Mouse (Mus musculus): ENCODE measurements around the gene Mical3.

Mical3 gene

GRCm38 (mm10) chr6:121055496-121055895, 75.3 kb downstream of the Mical3 start:
- in situ Hi-C loops (cut with MboI, MseI), result loop anchor here in 1 of 2 experiments (25.0 kb wide), 1 partner anchor 693 kb away; the partner anchor contains the start of genes Ccdc77 and Kdm5a

- in situ Hi-C loops (cut with MboI, MseI), result loop anchor here in 1 of 2 experiments (25.0 kb wide), 1 partner anchor 693 kb away; the partner anchor contains the start of genes Ccdc77 and Kdm5a
Observed at GRCm38 (mm10) chr6:121054908-121055307, 75.9 kb downstream of the Mical3 start.

- in situ Hi-C loops (cut with MboI, MseI), result loop anchor here in 1 of 2 experiments (25.0 kb wide), 1 partner anchor 692 kb away; the partner anchor contains the start of genes Ccdc77 and Kdm5a
Observed at GRCm38 (mm10) chr6:121054340-121054739, 76.5 kb downstream of the Mical3 start.

- in situ Hi-C loops (cut with MboI, MseI), result loop anchor here in 1 of 2 experiments (25.0 kb wide), 1 partner anchor 691 kb away; the partner anchor contains the start of genes Ccdc77 and Kdm5a
Observed at GRCm38 (mm10) chr6:121053585-121054112, 77.2 kb downstream of the Mical3 start.

- in situ Hi-C loops (cut with MboI, MseI), result loop anchor here in 1 of 2 experiments (25.0 kb wide), 1 partner anchor 690 kb away; the partner anchor contains the start of genes Ccdc77 and Kdm5a
Observed at GRCm38 (mm10) chr6:121051972-121052629, 78.7 kb downstream of the Mical3 start.

- in situ Hi-C loops (cut with MboI, MseI), result loop anchor here in 1 of 2 experiments (25.0 kb wide), 1 partner anchor 689 kb away; the partner anchor contains the start of genes Ccdc77 and Kdm5a
Observed at GRCm38 (mm10) chr6:121051411-121051810, 79.4 kb downstream of the Mical3 start.

- in situ Hi-C loops (cut with MboI, MseI), result no loop called here
Observed at GRCm38 (mm10) chr6:121048696-121049095, 82.1 kb downstream of the Mical3 start.

- in situ Hi-C loops (cut with MboI, MseI), result no loop called here
Observed at GRCm38 (mm10) chr6:121045345-121046080, 85.3 kb downstream of the Mical3 start.

GRCm38 (mm10) chr6:121043434-121044189, 87.2 kb downstream of the Mical3 start:
- in situ Hi-C loops (cut with MboI, MseI), result loop anchor here in 1 of 2 experiments (5.0 kb wide), 1 partner anchor 811 kb away; no protein-coding TSS in a partner anchor

- in situ Hi-C loops (cut with MboI, MseI), result loop anchor here (5.0 to 10.0 kb wide), 2 partner anchors 275 to 807 kb away; no protein-coding TSS in a partner anchor
Observed at GRCm38 (mm10) chr6:121039719-121040118, 91.1 kb downstream of the Mical3 start.

- in situ Hi-C loops (cut with MboI, MseI), result loop anchor here in 1 of 2 experiments (10.0 kb wide), 1 partner anchor 274 kb away; no protein-coding TSS in a partner anchor
Observed at GRCm38 (mm10) chr6:121039286-121039685, 91.5 kb downstream of the Mical3 start.

- in situ Hi-C loops (cut with MboI, MseI), result loop anchor here in 1 of 2 experiments (10.0 kb wide), 1 partner anchor 272 kb away; no protein-coding TSS in a partner anchor
Observed at GRCm38 (mm10) chr6:121037086-121037485, 93.7 kb downstream of the Mical3 start.

- in situ Hi-C loops (cut with MboI, MseI), result loop anchor here in 1 of 2 experiments (10.0 kb wide), 1 partner anchor 271 kb away; no protein-coding TSS in a partner anchor
Observed at GRCm38 (mm10) chr6:121035929-121036328, 94.9 kb downstream of the Mical3 start.

- in situ Hi-C loops (cut with MboI, MseI), result loop anchor here in 1 of 2 experiments (10.0 kb wide), 1 partner anchor 270 kb away; no protein-coding TSS in a partner anchor
Observed at GRCm38 (mm10) chr6:121035268-121035667, 95.5 kb downstream of the Mical3 start.

GRCm38 (mm10) chr6:121033250-121033649, 97.5 kb downstream of the Mical3 start:
- in situ Hi-C loops (cut with MboI, MseI), result loop anchor here in 1 of 2 experiments (10.0 kb wide), 1 partner anchor 268 kb away; no protein-coding TSS in a partner anchor

GRCm38 (mm10) chr6:121031370-121031769, 99.4 kb downstream of the Mical3 start:
- in situ Hi-C loops (cut with MboI, MseI), result loop anchor here in 1 of 2 experiments (10.0 kb wide), 1 partner anchor 267 kb away; no protein-coding TSS in a partner anchor

GRCm38 (mm10) chr6:121029897-121030589, 100.8 kb downstream of the Mical3 start:
- in situ Hi-C loops (cut with MboI, MseI), result loop anchor here in 1 of 2 experiments (10.0 kb wide), 1 partner anchor 265 kb away; no protein-coding TSS in a partner anchor

GRCm38 (mm10) chr6:121028514-121028913, 102.3 kb downstream of the Mical3 start:
- in situ Hi-C loops (cut with MboI, MseI), result no loop called here

GRCm38 (mm10) chr6:121027314-121027713, 103.5 kb downstream of the Mical3 start:
- in situ Hi-C loops (cut with MboI, MseI), result no loop called here

- in situ Hi-C loops (cut with MboI, MseI), result no loop called here
Observed at GRCm38 (mm10) chr6:121026866-121027265, 103.9 kb downstream of the Mical3 start.
